Mouse (Mus musculus): Measurements from ENCODE around the gene Spesp1. TPM values are rescaled to one million over a fixed set of nuclear protein-coding genes. Genes with fewer than 3 reads are reported as not detected.

Gene Spesp1
- total RNA-seq, 2 experiments from 2014 or later: 0.30 to 0.35 TPM

GRCm38 (mm10) chr9:62245612-62246379, 36.2 kb downstream of the Spesp1 start:
- DNase-seq: no peak

- DNase-seq: no peak
Observed at GRCm38 (mm10) chr9:62244612-62245010, 37.4 kb downstream of the Spesp1 start.

DNA sequence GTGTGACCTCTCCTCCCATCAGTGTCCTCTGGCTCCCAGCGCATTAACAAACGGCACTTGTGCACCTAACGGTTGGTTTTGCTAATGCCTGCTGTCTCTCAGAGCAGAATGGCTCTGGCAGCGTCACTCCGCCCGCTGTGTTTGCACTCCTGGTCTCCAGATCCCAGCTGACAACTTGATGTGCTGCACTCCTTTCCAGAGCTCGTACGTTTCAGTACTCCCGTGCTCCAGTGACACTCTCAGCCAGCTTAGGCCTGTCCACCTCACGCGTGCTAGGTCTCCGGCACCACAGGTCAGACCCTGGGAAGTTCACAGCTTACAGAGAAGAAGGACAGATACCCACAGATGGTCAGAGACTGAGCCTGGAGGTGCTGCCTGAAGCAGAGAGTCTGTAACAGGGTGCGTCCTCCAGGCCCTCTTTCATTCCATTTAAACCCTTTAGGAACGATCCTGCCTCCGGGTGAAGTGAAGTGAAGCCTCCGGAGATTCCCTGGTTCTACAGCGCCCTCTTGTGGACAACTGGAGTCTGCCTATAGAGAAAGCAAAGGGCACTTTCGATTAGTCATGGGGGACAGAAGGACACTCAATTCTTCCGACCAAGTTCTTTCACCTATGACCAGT, 37.9 kb downstream of the Spesp1 start:
- peak; percentile 64 to 66 for DNase-seq

GRCm38 (mm10) chr9:62240036-62240435, 42.0 kb downstream of the Spesp1 start:
- DNase-seq: no peak

GRCm38 (mm10) chr9:62237381-62237980, 44.5 kb downstream of the Spesp1 start:
- DNase-seq: no peak

- no peak for DNase-seq
Observed at GRCm38 (mm10) chr9:62235501-62235900, 46.5 kb downstream of the Spesp1 start.

DNA sequence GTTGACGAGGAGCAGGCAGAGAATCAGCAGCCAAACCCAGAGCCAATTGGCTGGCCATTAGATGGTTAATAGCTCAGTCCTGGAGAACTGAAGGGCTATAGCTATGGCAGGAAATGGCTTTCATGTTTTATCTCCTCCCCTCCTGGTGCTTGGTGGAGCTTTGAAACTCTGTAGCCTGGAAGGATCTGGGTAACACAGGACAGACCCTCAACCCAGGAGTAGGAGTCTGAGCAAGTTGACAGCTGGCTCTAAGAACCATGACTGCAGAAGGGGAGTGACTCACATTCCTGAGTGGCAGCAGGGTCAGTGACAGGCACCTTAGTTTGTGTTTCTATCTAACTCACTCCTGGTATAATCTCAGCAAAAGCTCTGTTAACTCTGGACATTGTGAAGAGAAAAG, 49.4 kb downstream of the Spesp1 start:
- no peak for DNase-seq

DNA sequence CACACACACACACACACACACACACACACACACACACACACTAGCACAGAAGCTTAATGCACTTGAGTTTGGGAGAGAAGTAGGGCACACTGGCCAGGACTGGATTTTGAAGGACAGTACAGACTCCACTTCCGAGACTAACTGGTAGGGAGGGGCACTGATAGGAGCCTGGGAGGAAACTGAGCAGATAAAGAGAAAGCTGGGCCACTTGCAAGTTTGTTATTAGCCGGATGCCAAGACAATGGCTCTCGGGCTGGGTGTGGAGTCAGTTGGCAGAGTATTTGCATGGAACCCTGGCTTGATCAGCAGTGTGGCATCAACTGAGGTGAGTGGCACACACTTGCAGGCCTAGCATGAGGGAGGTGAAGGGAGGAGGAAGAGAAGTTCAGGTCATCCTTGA, 51.0 kb downstream of the Spesp1 start:
- no peak for DNase-seq

GRCm38 (mm10) chr9:62229985-62230384, 52.0 kb downstream of the Spesp1 start:
- DNase-seq: no peak

GRCm38 (mm10) chr9:62222481-62222880, 59.5 kb downstream of the Spesp1 start:
- peak in 1 of 2 experiments; percentile 33 for DNase-seq

- no peak for DNase-seq
Observed at GRCm38 (mm10) chr9:62222029-62222428, 60.0 kb downstream of the Spesp1 start.

Small RNA genes lying within 50 kb of the gene (microRNA-seq; reads per million reads assigned to microRNA genes)
- 0 reads per million in 2 experiments for gene Gm25603

Other genes with a start within 250 kb of the Spesp1 start
- 10 to 100 TPM; 24.1 to 27.2 TPM for gene Glce, start 159.6 kb downstream of the Spesp1 start, total RNA-seq (2021)
- gene Anp32a, start 59.1 kb upstream of the Spesp1 start, total RNA-seq (2021): 100 to 1,000 TPM; 334 to 351 TPM